Mouse (Mus musculus) liver (tissue): ENCODE measurements around the gene Ntn5.
"Not testable (repeated sequence)": the region's sequence is repeated elsewhere in the genome, so short reads cannot be mapped to it uniquely, and the experiment has no call there.

Experiments used
- DNase-seq: peaks from one replicate; pipeline ENCODE4 v3.0.0-alpha.2; 2020; ENCODE audit warnings: mixed read lengths

Gene Ntn5

GRCm38 (mm10) chr7:45660746-45661478, 22.9 kb upstream of the Ntn5 start:
- no peak for DNase-seq

- DNase-seq, result not testable (repeated sequence)
These were observed 22.1 kb upstream of the Ntn5 start for GRCm38 (mm10) chr7:45661702-45662101.

GRCm38 (mm10) chr7:45665303-45666138, 18.3 kb upstream of the Ntn5 start:
- no peak for DNase-seq

- DNase-seq, result no peak
These were observed 17.7 kb upstream of the Ntn5 start, which contains the start of gene Fut2 for GRCm38 (mm10) chr7:45666161-45666560. TSS of gene Fut2 (minus strand) at chr7:45666394.

GRCm38 (mm10) chr7:45667761-45668160, 16.1 kb upstream of the Ntn5 start:
- DNase-seq, result no peak

GRCm38 (mm10) chr7:45668921-45669320, 14.9 kb upstream of the Ntn5 start:
- no peak for DNase-seq

- DNase-seq, result no peak
These were observed 6.1 kb upstream of the Ntn5 start for GRCm38 (mm10) chr7:45677627-45678295.

DNA sequence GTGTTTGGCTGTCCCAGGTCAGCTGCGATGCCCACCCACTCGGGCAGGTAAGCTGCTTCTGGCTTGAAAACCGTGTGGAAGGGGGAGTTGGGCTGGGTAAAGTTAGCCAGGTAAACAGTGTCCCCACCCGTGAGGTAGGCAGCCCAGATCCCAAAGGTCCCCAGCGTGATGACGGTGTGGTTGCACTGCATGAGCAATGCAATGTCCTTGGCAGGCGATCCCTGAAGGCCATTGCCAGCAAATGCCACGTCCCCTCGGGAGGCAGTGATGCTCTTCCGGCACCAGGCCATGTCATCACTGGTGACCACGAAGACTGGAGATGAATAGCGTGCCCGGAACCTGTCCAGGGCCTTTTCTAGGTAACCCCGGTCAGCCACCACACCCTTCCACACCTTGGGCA, 5.3 kb upstream of the Ntn5 start:
- no peak for DNase-seq

DNA sequence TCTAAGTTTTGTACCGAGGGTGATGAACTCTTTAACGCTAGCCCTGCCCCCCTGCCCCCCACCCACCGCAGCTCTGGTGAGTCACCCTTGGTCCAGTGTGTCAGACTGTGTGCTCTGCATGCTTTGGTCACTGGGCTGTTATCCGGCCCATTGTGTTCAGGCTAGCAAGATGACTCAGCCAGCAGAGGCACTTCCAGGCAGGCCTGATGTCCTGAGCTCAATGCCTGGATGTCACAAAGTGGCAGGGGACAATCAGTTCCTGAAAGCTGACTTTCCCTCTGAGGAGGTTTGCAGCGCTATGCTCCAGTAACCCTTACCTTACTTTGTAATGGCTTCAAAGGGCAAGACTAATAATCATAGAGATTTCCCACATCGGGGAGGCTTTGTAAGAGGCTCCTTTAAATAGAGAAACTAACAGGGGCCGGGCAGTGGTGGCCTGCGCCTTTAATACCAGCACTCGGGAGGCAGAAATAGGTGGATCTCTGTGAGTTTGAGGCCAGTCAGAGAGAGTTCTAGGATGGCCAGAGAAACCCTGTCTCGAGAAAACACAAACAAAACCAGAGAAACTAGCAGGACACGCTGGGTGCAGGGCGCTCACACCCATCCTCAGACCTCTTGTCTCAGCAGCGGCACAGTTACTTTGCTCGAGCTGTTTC, 3.7 kb upstream of the Ntn5 start:
- DNase-seq, result no peak

DNA sequence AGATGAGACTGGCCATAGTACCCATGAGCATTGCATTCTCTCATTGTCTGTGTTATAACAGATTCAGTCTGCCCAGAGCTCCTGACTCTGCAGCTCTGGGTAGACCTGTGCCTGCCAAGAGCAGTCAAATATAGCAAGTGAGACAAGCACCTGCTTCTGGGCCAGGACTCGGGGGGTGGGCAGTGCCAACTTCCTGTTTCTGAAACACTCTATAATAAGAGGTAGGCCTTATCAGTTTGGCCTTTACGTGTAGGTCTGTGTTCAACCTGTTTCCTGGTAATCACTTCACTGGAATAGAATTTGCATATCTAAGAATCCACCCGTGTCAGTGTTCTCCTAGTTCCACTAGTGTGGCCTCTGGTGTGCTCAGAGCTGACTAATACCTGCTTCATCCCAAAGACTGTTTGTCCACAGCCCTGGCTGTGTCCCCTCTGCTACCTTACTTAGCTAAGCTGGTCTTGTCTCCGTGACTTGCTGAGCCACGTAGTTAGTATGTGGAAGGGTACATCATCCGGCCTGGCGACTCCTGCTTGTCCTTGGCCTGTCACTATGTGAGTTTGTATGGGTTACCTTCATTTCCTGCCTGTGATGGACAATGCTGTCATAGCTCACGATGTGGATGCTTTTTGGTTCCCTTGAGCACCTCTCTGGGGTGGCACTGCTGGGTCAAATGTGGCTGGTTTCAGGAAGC, 2.6 kb upstream of the Ntn5 start:
- DNase-seq, result no peak

- DNase-seq, result peak; percentile 88
These were observed 1.4 kb upstream of the Ntn5 start for GRCm38 (mm10) chr7:45682144-45683126.

DNA sequence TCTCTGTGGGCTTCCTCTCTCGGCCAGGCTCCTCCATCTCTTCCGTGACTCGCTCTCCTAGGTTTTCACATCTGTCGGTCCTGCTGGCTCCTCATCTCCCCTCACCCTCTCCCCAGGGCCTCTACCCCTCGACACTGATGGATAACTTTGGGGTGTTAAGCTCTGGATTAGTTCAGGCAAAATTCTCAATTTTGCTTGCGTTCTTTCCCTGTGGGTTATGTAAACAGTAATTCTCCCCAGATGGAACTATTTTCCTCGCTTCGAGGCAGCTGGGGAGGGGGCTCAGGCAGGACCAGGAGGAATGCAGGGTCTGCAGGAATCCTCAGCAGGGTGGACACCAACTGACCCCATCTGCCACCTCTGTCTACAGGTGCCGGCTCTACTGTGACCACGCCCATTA, 2.0 kb downstream of the Ntn5 start:
- no peak for DNase-seq

GRCm38 (mm10) chr7:45686841-45687240, 3.0 kb downstream of the Ntn5 start:
- DNase-seq, result no peak

DNA sequence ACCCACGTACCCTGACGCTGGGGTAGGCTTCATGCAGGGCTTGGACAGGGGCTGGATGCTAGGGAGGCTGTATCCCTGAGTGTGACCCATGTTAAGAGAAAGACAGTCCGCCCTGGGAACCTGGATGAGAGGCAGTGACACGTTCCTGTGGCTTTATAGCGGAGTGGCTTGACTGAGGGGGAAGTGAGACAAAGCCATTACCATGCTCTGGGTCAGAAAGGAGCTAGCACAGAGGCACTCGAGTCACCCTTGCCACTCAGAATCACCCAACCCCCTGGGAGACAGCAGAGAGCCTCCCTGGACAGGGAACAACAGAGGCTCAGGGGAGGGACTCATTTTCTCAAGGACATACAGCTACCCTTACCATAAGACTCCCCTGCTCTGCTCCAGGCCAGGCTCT, 5.3 kb downstream of the Ntn5 start:
- no peak for DNase-seq

GRCm38 (mm10) chr7:45689800-45690199, 6.0 kb downstream of the Ntn5 start:
- no peak for DNase-seq

- no peak for DNase-seq
These were observed 8.5 kb downstream of the Ntn5 start for GRCm38 (mm10) chr7:45692364-45692763.

DNA sequence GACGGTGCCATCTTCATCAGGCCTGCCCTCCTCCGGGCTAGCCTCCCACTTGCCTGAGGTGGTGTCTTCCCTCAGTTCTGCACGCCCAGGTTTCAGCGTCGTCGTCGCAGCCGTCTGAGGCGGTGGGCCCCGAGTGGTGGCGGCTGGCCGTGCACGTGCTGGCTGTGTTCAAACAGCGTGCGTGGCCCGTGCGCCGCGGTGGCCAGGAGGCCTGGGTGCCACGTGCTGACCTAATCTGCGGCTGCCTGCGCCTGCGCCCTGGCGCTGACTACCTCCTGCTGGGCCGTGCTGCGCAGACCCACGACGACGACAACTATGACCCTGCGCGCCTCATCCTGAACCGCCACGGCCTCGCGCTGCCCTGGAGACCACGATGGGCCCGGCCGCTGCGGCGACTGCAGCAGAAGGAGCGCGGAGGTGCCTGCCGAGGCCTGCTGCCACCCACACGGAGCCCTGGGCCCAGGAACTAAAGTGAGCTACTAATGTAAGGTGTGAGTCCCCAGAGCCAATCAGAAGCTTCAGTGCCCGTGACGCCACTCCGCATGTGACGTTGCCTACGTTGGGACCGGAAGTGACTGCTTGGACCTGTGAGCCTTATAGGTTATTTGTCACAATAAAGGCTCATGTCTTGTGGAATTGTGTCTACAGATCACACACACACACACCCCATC, 10.2 kb downstream of the Ntn5 start, which contains the start of gene Sec1:
TSS of gene Sec1 (minus strand) at position 482 of the 671 bp plus-strand sequence.
- no peak for DNase-seq

DNA sequence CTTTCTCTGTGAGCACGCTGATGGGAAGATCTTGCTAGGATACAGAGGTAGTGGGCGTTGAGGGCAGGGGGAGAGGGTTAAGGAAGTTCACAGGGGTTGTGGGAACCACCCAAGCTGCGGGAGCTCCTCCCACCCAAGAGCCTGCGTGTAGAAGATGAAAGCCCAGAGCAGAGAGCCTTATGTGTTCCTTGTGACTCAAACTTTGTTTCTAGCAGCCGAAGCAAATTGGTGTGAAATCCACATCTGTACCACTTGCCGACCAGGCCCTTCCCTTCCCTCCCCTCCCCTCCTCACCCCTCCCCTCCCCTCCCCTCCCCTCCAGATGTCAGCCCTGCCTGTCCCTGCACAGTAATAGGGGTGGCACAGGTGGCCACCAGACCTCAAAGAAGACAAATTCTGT, 11.3 kb downstream of the Ntn5 start:
- DNase-seq, result no peak

- DNase-seq, result no peak
These were observed 14.1 kb downstream of the Ntn5 start for GRCm38 (mm10) chr7:45697894-45698293.

DNA sequence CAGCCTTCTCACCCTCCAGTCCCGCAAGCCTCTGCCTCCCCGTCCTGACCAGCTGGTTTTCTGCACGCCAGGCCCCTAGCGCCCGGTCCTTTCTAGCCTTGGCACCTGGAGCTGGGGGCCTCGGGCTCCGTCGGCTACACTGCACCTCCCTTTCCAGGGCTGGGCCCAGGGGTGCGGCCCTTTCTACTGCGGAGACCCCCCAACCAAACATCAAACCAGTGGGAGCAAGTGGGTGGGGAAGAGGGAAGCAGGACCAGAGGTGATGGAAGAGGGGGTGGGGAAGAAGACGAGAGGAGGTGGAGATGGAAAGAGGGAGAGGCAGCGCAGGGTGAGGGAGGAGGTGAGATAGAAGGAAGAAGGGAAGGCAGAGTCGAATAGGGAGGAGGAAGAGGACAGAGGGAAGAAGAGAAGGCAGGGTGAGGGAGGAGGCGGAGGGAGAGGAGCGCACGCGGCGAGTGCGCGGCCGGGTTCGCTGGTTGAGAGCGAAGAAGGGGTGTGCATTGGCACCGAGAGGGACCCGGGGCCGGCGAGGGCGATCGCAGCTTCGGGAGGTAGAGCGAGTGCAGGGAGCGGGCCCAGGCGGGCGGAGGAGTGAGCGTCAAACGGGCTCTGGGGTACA, 15.8 kb downstream of the Ntn5 start, which contains the start of gene Car11:
TSS of gene Car11 (plus strand) at position 321 of the 619 bp plus-strand sequence.
- DNase-seq, result no peak
